Mouse (Mus musculus) embryo, embryonic 11.5 days (tissue): ENCODE measurements around the gene Adora1.
A peak's percentile ranks its signal among the peaks of the same experiment; 100 is the strongest.

ENCODE experiments used
- DNase-seq: peaks from one replicate; pipeline ENCODE4 v3.0.0-alpha.2; 2012; ENCODE audit warnings: low read depth, low spot score

The Adora1 gene

GRCm38 (mm10) chr1:134154655-134155054, 80.6 kb downstream of the Adora1 start:
- no peak for DNase-seq

- no peak for DNase-seq
These were observed 81.1 kb downstream of the Adora1 start for GRCm38 (mm10) chr1:134154121-134154520.

- no peak for DNase-seq
These were observed 82.3 kb downstream of the Adora1 start for GRCm38 (mm10) chr1:134152626-134153590.

DNA sequence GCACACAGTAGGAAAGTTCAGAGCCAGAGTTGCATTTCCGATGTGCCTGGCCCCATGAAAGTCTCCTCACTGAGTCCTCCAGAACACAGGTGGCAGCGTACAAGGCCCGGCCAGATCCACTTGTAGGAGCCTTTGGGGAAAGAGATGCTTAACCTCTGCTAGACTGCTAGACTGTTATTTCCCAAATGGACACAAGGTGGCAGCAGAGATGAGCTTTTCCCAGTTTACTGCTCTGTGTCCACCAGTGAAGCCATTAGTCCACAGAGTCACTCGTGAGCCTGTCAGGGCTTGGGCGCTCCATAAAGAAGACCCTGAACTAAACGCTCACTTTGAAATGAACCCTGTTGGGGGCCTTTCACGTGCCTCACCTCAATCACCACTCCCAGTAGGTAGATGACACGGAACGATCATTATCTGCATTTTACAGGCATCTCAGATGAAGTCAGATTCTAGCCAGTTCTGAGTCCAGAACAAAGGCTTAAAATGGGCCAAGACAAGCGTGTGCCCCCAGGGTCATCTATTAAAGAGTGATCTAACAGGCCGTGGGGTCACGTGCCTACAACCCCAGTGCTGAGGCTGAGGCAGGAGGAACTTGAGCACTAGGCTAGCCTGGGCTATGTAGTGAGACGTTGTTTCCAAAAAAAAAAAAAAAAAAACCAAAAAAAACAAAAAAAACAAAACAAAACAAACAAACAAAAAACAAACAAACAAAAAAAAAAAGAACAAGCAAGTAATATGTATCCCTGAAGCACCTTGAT, 83.4 kb downstream of the Adora1 start:
- DNase-seq, result peak; percentile 80

DNA sequence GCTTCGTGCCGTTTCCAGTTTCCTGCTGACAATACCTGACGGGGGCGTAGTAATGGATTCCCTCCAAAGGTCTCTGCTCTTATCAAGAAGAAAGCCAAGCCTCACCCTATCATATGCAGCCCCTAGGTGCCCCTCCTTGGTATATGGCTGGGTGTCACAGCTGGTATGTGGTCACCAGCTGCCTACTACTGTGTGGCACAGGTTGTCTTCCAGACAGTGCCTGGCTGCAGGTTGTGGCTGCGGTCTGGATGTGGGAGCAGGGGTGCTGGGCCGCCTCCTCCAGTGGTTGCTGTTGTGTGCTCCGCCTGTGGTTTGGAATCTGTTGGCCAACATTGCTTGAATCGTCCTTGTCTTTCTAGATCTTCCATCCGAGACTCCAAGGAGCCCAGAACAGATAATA, 84.5 kb downstream of the Adora1 start:
- DNase-seq, result no peak

DNA sequence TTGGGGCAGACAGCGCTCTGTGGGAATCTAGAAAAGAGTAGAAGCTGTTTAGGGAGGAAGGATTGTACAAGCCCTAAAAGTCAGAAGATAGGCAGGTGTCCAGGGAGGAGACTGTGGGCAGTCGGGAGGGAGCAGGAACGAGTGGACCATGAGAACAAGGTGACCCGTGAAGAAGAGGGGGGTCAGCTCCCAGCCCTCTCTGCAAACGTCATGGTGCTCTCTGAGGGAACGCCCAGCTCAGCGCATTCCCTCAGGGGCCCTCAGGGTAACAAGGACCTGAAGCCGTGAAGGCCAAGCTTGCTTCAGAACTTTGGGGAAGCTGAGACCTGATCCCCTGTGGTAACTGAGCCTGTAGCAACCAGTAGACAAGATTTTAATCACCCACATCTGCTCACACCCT, 85.2 kb downstream of the Adora1 start:
- DNase-seq, result no peak
